Comparison of ENCODE assay signal across 8 mouse cellular contexts in genomic region chr5:129940736-129941494, GRCm38 (mm10). TPM values are rescaled to one million over a fixed set of nuclear protein-coding genes. Genes with fewer than 3 reads are reported as not detected.
A peak's percentile ranks its signal among the peaks of the same experiment; 100 is the strongest.
DNase-seq lines count a peak whose midpoint lies in the region; ATAC-seq lines count a peak whose summit lies in the region.

No protein-coding gene starts in this region.

- peaks cover 11% of the 10 kb centered on the region for H3K36me3 ChIP-seq in heart, embryonic 13.5 days
- H3K36me3 ChIP-seq in hindbrain, embryonic 11.5 days (ENCODE audit: control insufficient read depth, insufficient read depth, low read length), result no peaks in the 10 kb centered on the region
- no peaks in the 10 kb centered on the region for H3K36me3 ChIP-seq in midbrain, embryonic 11.5 days (ENCODE audit: control insufficient read depth, insufficient read depth, low read length)

- peak overlapping the region; percentile 54; the same call in 1 of the 2 replicates for H3K27ac ChIP-seq in heart, embryonic 13.5 days (replicated peaks)
- H3K27ac ChIP-seq in hindbrain, embryonic 11.5 days (ENCODE audit: low read depth, low read length), result 0 out of 2 replicates have a peak overlapping the region, but pooled peaks have one; percentile 37
- no peak overlapping the region; the same call in 1 of the 2 replicates for H3K27ac ChIP-seq in midbrain, embryonic 11.5 days (ENCODE audit: low read depth, low read length)

- peak overlapping the region; percentile 91 for H3K4me3 ChIP-seq in heart, embryonic 13.5 days
- H3K4me3 ChIP-seq in hindbrain, embryonic 11.5 days (ENCODE audit: low read depth, low read length), result peak overlapping the region; percentile 85
- peak overlapping the region; percentile 85 for H3K4me3 ChIP-seq in midbrain, embryonic 11.5 days (ENCODE audit: low read depth, low read length)

- DNase-seq in heart, postnatal 10 days, result no peak
- peak; percentile 81 for DNase-seq in MEL-GATA-1-ER (ENCODE audit: extremely low read depth, low read depth)
- no peak for DNase-seq in hindbrain, embryonic 11.5 days (ENCODE audit: low spot score)
- DNase-seq in midbrain, embryonic 11.5 days (ENCODE audit: low spot score, missing footprints), result no peak
- no peak for DNase-seq in right cerebral cortex, postnatal 25 days
- no peak for DNase-seq in left cerebral cortex, adult 18-20 months (ENCODE audit: low spot score in 2 of 2)
- DNase-seq in frontal cortex, postnatal 10 days (ENCODE audit: low spot score in 2 of 2), result no peak

- peak overlapping the region; percentile 69 for H3K9ac ChIP-seq in heart, embryonic 13.5 days
- no peak overlapping the region for H3K9ac ChIP-seq in hindbrain, embryonic 11.5 days (ENCODE audit: low read depth, low read length)
- no peak overlapping the region for H3K9ac ChIP-seq in midbrain, embryonic 11.5 days (ENCODE audit: low read length)

- no peak for ATAC-seq in heart, embryonic 13.5 days (ENCODE audit: extremely low read depth, insufficient number of reproducible peaks, low FRiP score, low TSS enrichment)
- ATAC-seq in hindbrain, embryonic 11.5 days (ENCODE audit: low FRiP score), result no peak
- ATAC-seq in midbrain, embryonic 11.5 days (ENCODE audit: low FRiP score), result no peak

- H3K4me1 ChIP-seq in heart, embryonic 13.5 days, result peaks cover 11% of the 10 kb centered on the region
- no peaks in the 10 kb centered on the region for H3K4me1 ChIP-seq in hindbrain, embryonic 11.5 days (replicated peaks; ENCODE audit: control insufficient read depth, insufficient read depth, low read length)
- H3K4me1 ChIP-seq in midbrain, embryonic 11.5 days (ENCODE audit: control insufficient read depth, insufficient read depth, low read length), result peaks cover 6% of the 10 kb centered on the region

- intact Hi-C loops in heart, postnatal 10 days (cut with DNase I), result loop anchor here (2.0 kb wide), 1 partner anchor 32 kb away; the partner anchor contains the start of gene Nupr1l

- H3K27me3 ChIP-seq in heart, embryonic 13.5 days (replicated peaks), result no peaks in the 10 kb centered on the region
- H3K27me3 ChIP-seq in hindbrain, embryonic 11.5 days (ENCODE audit: control insufficient read depth, insufficient read depth, low read length), result no peaks in the 10 kb centered on the region
- no peaks in the 10 kb centered on the region for H3K27me3 ChIP-seq in midbrain, embryonic 11.5 days (ENCODE audit: control insufficient read depth, insufficient read depth, low read length)

- H3K9me3 ChIP-seq in heart, embryonic 13.5 days, result no peaks in the 10 kb centered on the region
- no peaks in the 10 kb centered on the region for H3K9me3 ChIP-seq in hindbrain, embryonic 11.5 days (ENCODE audit: control insufficient read depth, low read length)
- no peaks in the 10 kb centered on the region for H3K9me3 ChIP-seq in midbrain, embryonic 11.5 days (ENCODE audit: control insufficient read depth, low read length)

- peak overlapping the region; percentile 69 for H3K4me2 ChIP-seq in heart, embryonic 13.5 days
- peak overlapping the region; percentile 29 for H3K4me2 ChIP-seq in hindbrain, embryonic 11.5 days (replicated peaks; ENCODE audit: low read depth, low read length)
- peak overlapping the region; percentile 32 for H3K4me2 ChIP-seq in midbrain, embryonic 11.5 days

- 5% methylated on average over 9 of the region's 9 CpGs for WGBS in heart, embryonic 13.5 days
- WGBS in hindbrain, embryonic 11.5 days, result 9% methylated on average over 9 of the region's 9 CpGs
- WGBS in midbrain, embryonic 11.5 days, result 13% methylated on average over 9 of the region's 9 CpGs

RNA-seq across cellular contexts. Expression of gene Vkorc1l1, which starts 0.9 kb away (rescaled TPM):
- 13.7 and 14.3 TPM in 2 replicates for polyA plus RNA-seq in heart, embryonic 13.5 days (2015; fragmentation: Nextera tagmentation; extraction: Ambion mirVana)
- 10 to 100 TPM; 18.5 to 19.9 TPM for total RNA-seq in heart, postnatal 10 days (2021)
- 28.5 and 34.1 TPM in 2 replicates for polyA plus RNA-seq in hindbrain, embryonic 11.5 days (2014; fragmentation: Nextera tagmentation; extraction: Ambion mirVana)
- polyA plus RNA-seq in midbrain, embryonic 11.5 days (2014; fragmentation: Nextera tagmentation; extraction: Ambion mirVana), result 36.0 and 36.8 TPM in 2 replicates
- total RNA-seq in left cerebral cortex, adult 18-20 months (2021), result 10 to 100 TPM; 44.9 to 50.8 TPM

RNA-seq across cellular contexts. Expression of gene Nupr1l, which starts 32.6 kb away (rescaled TPM):
- polyA plus RNA-seq in heart, embryonic 13.5 days (2015; fragmentation: Nextera tagmentation; extraction: Ambion mirVana), result 1.6 and 1.7 TPM in 2 replicates
- under 1 TPM; 0.48 to 0.82 TPM for total RNA-seq in heart, postnatal 10 days (2021)
- polyA plus RNA-seq in hindbrain, embryonic 11.5 days (2014; fragmentation: Nextera tagmentation; extraction: Ambion mirVana), result 5.1 and 5.7 TPM in 2 replicates
- 3.7 and 5.4 TPM in 2 replicates for polyA plus RNA-seq in midbrain, embryonic 11.5 days (2014; fragmentation: Nextera tagmentation; extraction: Ambion mirVana)
- 1 to 10 TPM; 1.9 to 2.3 TPM for total RNA-seq in left cerebral cortex, adult 18-20 months (2021)

RNA-seq across cellular contexts. Expression of gene Phkg1, which starts 42.6 kb away (rescaled TPM):
- polyA plus RNA-seq in heart, embryonic 13.5 days (2015; fragmentation: Nextera tagmentation; extraction: Ambion mirVana), result 0.76 and 1.4 TPM in 2 replicates
- 1 to 10 TPM; 3.2 to 5.7 TPM for total RNA-seq in heart, postnatal 10 days (2021)
- 0.07 and 0.14 TPM in 2 replicates for polyA plus RNA-seq in hindbrain, embryonic 11.5 days (2014; fragmentation: Nextera tagmentation; extraction: Ambion mirVana)
- 0.18 and 0.22 TPM in 2 replicates for polyA plus RNA-seq in midbrain, embryonic 11.5 days (2014; fragmentation: Nextera tagmentation; extraction: Ambion mirVana)
- 10 to 100 TPM; 11.0 to 16.6 TPM for total RNA-seq in left cerebral cortex, adult 18-20 months (2021)

RNA-seq across cellular contexts. Expression of gene Zbed5, which starts 45.4 kb away (rescaled TPM):
- polyA plus RNA-seq in heart, embryonic 13.5 days (2015; fragmentation: Nextera tagmentation; extraction: Ambion mirVana), result 3.3 and 3.9 TPM in 2 replicates
- total RNA-seq in heart, postnatal 10 days (2021), result under 1 TPM; 0.89 to 0.97 TPM
- polyA plus RNA-seq in hindbrain, embryonic 11.5 days (2014; fragmentation: Nextera tagmentation; extraction: Ambion mirVana), result 8.2 and 9.2 TPM in 2 replicates
- polyA plus RNA-seq in midbrain, embryonic 11.5 days (2014; fragmentation: Nextera tagmentation; extraction: Ambion mirVana), result 7.1 and 9.3 TPM in 2 replicates
- 1 to 10 TPM; 7.3 to 7.8 TPM for total RNA-seq in left cerebral cortex, adult 18-20 months (2021)

RNA-seq across cellular contexts. Expression of gene Chchd2, which starts 53.6 kb away (rescaled TPM):
- polyA plus RNA-seq in heart, embryonic 13.5 days (2015; fragmentation: Nextera tagmentation; extraction: Ambion mirVana), result 837 and 1,007 TPM in 2 replicates
- total RNA-seq in heart, postnatal 10 days (2021), result 100 to 1,000 TPM; 922 to 943 TPM
- 935 and 992 TPM in 2 replicates for polyA plus RNA-seq in hindbrain, embryonic 11.5 days (2014; fragmentation: Nextera tagmentation; extraction: Ambion mirVana)
- polyA plus RNA-seq in midbrain, embryonic 11.5 days (2014; fragmentation: Nextera tagmentation; extraction: Ambion mirVana), result 880 and 964 TPM in 2 replicates
- total RNA-seq in left cerebral cortex, adult 18-20 months (2021), result 100 to 1,000 TPM; 475 to 476 TPM
